Comparison of ENCODE assay signal across 17 mouse cellular contexts in the genomic region with DNA sequence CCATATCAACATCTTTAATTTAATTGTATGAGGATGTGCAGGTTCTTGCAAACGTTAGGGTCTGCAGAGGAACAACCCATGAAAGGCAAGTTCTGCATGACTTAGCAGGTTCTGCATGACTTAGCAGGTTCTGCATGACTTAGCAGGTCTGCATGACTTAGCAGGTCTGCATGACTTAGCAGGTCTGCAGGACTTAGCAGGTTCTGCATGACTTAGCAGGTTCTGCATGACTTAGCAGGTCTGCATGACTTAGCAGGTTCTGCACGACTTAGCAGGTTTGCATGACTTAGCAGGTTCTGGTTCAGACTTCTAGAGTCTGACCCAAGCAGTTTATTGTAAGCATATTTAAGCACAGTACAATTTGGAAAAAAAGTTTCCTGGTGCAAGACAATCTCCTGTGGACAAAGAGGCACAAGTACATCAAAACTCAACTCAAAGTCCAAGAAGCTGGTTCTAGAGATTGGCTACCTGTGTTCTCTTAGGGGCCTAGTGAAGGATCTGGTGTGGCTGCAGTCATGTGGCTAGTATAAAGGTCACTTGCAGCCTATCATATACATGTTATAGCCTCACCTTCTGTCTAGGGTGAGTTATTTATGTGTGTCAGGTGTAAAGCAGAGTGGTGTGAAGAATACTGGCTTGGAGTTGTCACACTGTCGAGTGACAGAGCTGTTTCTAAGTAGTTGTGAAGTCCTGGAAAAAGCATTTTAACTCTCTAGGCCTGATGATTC. TPM values are rescaled to one million over a fixed set of nuclear protein-coding genes. Genes with fewer than 3 reads are reported as not detected.
DNase-seq lines count a peak whose midpoint lies in the region; ATAC-seq and TF ChIP-seq lines count a peak whose summit lies in the region.
"Had no signal": no experiment of that assay in that cellular context is flagged by ENCODE, and none has a peak within 500 bp of the region (broad histone marks: within the 10 kb centered on the region; RNA-seq: fewer than 3 reads in every experiment).

No protein-coding gene starts in this region.

- H3K4me2 ChIP-seq in liver, embryonic 13.5 days: no peak overlapping the region
- H3K4me2 ChIP-seq: neural tube, embryonic 15.5 days had no signal

- peaks cover 0 to 8% of the 10 kb centered on the region in 2 experiments; a peak in 3 of 4 replicates for H3K4me1 ChIP-seq in MEL (ENCODE audit: control insufficient read depth in 1 of 2, insufficient read depth in 2 of 2, low read length in 2 of 2)
- peaks cover 19% of the 10 kb centered on the region for H3K4me1 ChIP-seq in liver, embryonic 13.5 days (replicated peaks)
- H3K4me1 ChIP-seq: forebrain, embryonic 10.5 days; heart, embryonic 10.5 days; neural tube, embryonic 15.5 days had no signal

- TF ChIP-seq POLR2A in MEL (IDR thresholded peaks at IDR 0.05; ENCODE audit: control insufficient read depth in 1 of 2, insufficient read depth in 1 of 2, low read depth in 1 of 2, low read length in 2 of 2, poor library complexity in 1 of 2): no peak

- peak; percentile 81 for DNase-seq in MEL (ENCODE audit: low read depth, low spot score)
- DNase-seq in c-Kit-positive CD71-positive TER-119-positive erythroid progenitor cells, embryonic 14.5 days (ENCODE audit: low spot score): peak; percentile 51
- peak; percentile 9 for DNase-seq in liver, embryonic 13.5 days
- peak; percentile 11 for DNase-seq in retina, postnatal 1 day
- no peak for DNase-seq in T-cell, adult 2 months (ENCODE audit: low spot score)
- no peak for DNase-seq in cerebellum, adult 8-10 months
- DNase-seq in cerebellum, postnatal 36 days: no peak
- DNase-seq: cerebellum, adult 2 months; gastrocnemius, adult 2 months; kidney, postnatal 10 days; layer of hippocampus, adult 9-11 months; lung, adult 18-20 months; right cerebral cortex, postnatal 25 days had no signal

- no peaks in the 10 kb centered on the region for H3K36me3 ChIP-seq in MEL (ENCODE audit: control insufficient read depth in 1 of 2, insufficient read depth in 2 of 2, low read length in 2 of 2)
- H3K36me3 ChIP-seq in liver, embryonic 13.5 days: peaks cover 4% of the 10 kb centered on the region; the same call in 1 of the 2 replicates
- H3K36me3 ChIP-seq: forebrain, embryonic 10.5 days; heart, embryonic 10.5 days; neural tube, embryonic 15.5 days had no signal

- H3K27me3 ChIP-seq in MEL (ENCODE audit: control insufficient read depth in 1 of 2, insufficient read depth in 2 of 2, low read length in 2 of 2): no peaks in the 10 kb centered on the region
- H3K27me3 ChIP-seq in liver, embryonic 13.5 days: no peaks in the 10 kb centered on the region
- H3K27me3 ChIP-seq: neural tube, embryonic 15.5 days had no signal

- H3K79me2 ChIP-seq in MEL (ENCODE audit: control insufficient read depth, insufficient read depth, low read length, poor library complexity): no peaks in the 10 kb centered on the region

- peak overlapping the region; percentile 21; the same call in 1 of the 2 replicates for H3K27ac ChIP-seq in MEL (ENCODE audit: control insufficient read depth, low read depth, low read length)
- H3K27ac ChIP-seq in liver, embryonic 13.5 days: no peak overlapping the region; the same call in 1 of the 2 replicates
- H3K27ac ChIP-seq: forebrain, embryonic 10.5 days; gastrocnemius, adult 2 months; heart, embryonic 10.5 days; macrophage; neural tube, embryonic 15.5 days had no signal

- no peaks in the 10 kb centered on the region for H3K9me3 ChIP-seq in MEL (replicated peaks; ENCODE audit: insufficient read depth, low read length)
- H3K9me3 ChIP-seq in liver, embryonic 13.5 days (replicated peaks): peaks cover 6% of the 10 kb centered on the region; the same call in 1 of the 2 replicates
- H3K9me3 ChIP-seq: forebrain, embryonic 10.5 days; heart, embryonic 10.5 days; neural tube, embryonic 15.5 days had no signal

- TF ChIP-seq RAD21 in MEL (IDR thresholded peaks at IDR 0.05; ENCODE audit: low read depth, low read length): no peak

- no peak for TF ChIP-seq CTCF in MEL (IDR thresholded peaks at IDR 0.05 in 2 of 3, conservative IDR thresholded peaks at IDR 0.05 in 1 of 3; ENCODE audit: control insufficient read depth in 1 of 3, insufficient read depth in 1 of 3, low read depth in 2 of 3, low read length in 3 of 3, poor library complexity in 1 of 3, severe bottlenecking in 1 of 3)

- H3K9ac ChIP-seq in MEL (ENCODE audit: control insufficient read depth, low read depth, low read length, poor library complexity, severe bottlenecking): no peak overlapping the region
- H3K9ac ChIP-seq in liver, embryonic 13.5 days: no peak overlapping the region
- H3K9ac ChIP-seq: neural tube, embryonic 15.5 days had no signal

- 29% methylated on average over 3 of the region's 3 CpGs for WGBS in liver, embryonic 13.5 days (ENCODE audit: insufficient replicate concordance)

- H3K4me3 ChIP-seq in MEL (ENCODE audit: control insufficient read depth in 1 of 2, insufficient read depth in 1 of 2, low read depth in 2 of 2, low read length in 2 of 2): no peak overlapping the region
- no peak overlapping the region for H3K4me3 ChIP-seq in liver, embryonic 13.5 days (replicated peaks)
- H3K4me3 ChIP-seq: forebrain, embryonic 10.5 days; gastrocnemius, adult 2 months; heart, embryonic 10.5 days; neural tube, embryonic 15.5 days had no signal

- no peak for ATAC-seq in liver, embryonic 13.5 days (ENCODE audit: low read depth)

- TF ChIP-seq EP300 in MEL (IDR thresholded peaks at IDR 0.05; ENCODE audit: low read depth in 1 of 2, low read length in 2 of 2): peak in 1 of 2 experiments; percentile 48; a peak in 1 of 4 replicates

TF ChIP-seq in MEL, 35 proteins besides CTCF, POLR2A, EP300 and RAD21:
- TF ChIP-seq POLR2AphosphoS5 (IDR thresholded peaks at IDR 0.05; ENCODE audit: borderline replicate concordance, low read depth, low read length) (no peak), ETS1 (IDR thresholded peaks at IDR 0.05; ENCODE audit: low read depth, low read length) (peak; percentile 81), GABPA (IDR thresholded peaks at IDR 0.05; ENCODE audit: low read depth, low read length) (peak; percentile 76; the same call in 1 of the 2 replicates), TBP (IDR thresholded peaks at IDR 0.05; ENCODE audit: low read depth, low read length) (0 out of 2 replicates have a peak, but pooled peaks have one; percentile 17), MAFK (IDR thresholded peaks at IDR 0.05; ENCODE audit: borderline replicate concordance, low read depth, low read length) (0 out of 2 replicates have a peak, but pooled peaks have one; percentile 37), MAZ (IDR thresholded peaks at IDR 0.05; ENCODE audit: low read depth, low read length) (no peak)

RNA-seq across cellular contexts. Expression of a gene that starts 50.5 kb away (rescaled TPM):
- 155 and 210 TPM in 2 replicates for total RNA-seq in MEL (2012; rRNA removed)
- polyA plus RNA-seq in MEL (2012; ENCODE audit: insufficient read depth in 1 of 2, insufficient read length in 2 of 2, low read depth in 1 of 2, low replicate concordance in 2 of 2, missing spikeins in 1 of 2): 100 to 1,000 TPM in 1 of 2 experiments, not detected in 1; 300 TPM
- polyA plus RNA-seq in liver, embryonic 13.5 days (2015; fragmentation: Nextera tagmentation; extraction: Ambion mirVana): 457 and 472 TPM in 2 replicates

Comparison
In these comparisons a context has a peak if more than half of its experiments do, and no peak if none do; other contexts are left out.
1. DNase-seq: peak in MEL (single experiment), c-Kit-positive CD71-positive TER-119-positive erythroid progenitor cells, embryonic 14.5 days (single experiment), liver, embryonic 13.5 days (single experiment) and retina, postnatal 1 day (single experiment); none in T-cell, adult 2 months (single experiment), cerebellum, adult 8-10 months (single experiment) and cerebellum, postnatal 36 days (0 of 2).